Mouse (Mus musculus): ENCODE measurements around the gene Gal3st4. TPM values are rescaled to one million over a fixed set of nuclear protein-coding genes. Genes with fewer than 3 reads are reported as not detected.

The Gal3st4 gene
- polyA plus RNA-seq (2015; fragmentation: Nextera tagmentation; extraction: Ambion mirVana) = 0.64 and 1.0 TPM in 2 replicates

DNA sequence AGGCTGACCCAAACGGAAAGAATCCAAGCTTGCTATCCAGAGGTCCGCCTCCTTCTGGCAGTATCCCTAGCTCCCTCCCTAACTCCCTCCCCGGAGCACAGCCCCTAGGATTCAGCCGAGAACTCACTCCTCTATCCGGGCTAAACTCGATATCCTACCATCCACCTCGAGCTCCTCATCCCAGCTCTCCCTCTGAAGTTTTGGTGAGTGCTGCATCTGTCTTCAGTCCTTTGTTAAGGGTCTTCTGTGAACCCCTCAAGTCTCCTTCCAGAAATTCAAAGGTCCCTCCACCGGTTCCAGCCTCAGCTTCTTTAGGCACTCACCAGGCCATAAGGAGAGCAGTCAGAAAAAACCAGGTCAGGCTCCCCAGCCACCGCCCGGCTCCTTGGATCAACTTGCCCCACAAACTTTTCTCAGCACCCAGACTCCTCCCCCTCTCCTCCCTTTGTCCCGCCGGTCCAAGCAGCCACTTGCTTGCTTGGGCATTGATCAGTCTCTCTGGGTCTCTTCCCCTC, at the start of gene Gal3st4:
Gene Gal3st4 (minus strand): TSS at position 432 of the 515 bp plus-strand sequence.
- peaks cover 23% of the 10 kb centered on the region for H3K4me1 ChIP-seq
- peak within 1 kb of the TSS; percentile 31 for H3K4me3 ChIP-seq
- H3K27ac ChIP-seq (replicated peaks) = no peak within 1 kb of the TSS
- WGBS = 1% methylated on average over 12 of the region's 12 CpGs
- H3K9ac ChIP-seq = peak within 1 kb of the TSS; percentile 67
- peaks cover 45% of the 10 kb centered on the region for H3K27me3 ChIP-seq (replicated peaks)
- no peaks in the 10 kb centered on the region for H3K9me3 ChIP-seq
- peak within 1 kb of the TSS; percentile 58 for H3K4me2 ChIP-seq
- peaks cover 7% of the 10 kb centered on the region; the same call in 1 of the 2 replicates for H3K36me3 ChIP-seq
- ATAC-seq (ENCODE audit: extremely low read depth, insufficient number of reproducible peaks, low FRiP score, low TSS enrichment) = no peak

DNA sequence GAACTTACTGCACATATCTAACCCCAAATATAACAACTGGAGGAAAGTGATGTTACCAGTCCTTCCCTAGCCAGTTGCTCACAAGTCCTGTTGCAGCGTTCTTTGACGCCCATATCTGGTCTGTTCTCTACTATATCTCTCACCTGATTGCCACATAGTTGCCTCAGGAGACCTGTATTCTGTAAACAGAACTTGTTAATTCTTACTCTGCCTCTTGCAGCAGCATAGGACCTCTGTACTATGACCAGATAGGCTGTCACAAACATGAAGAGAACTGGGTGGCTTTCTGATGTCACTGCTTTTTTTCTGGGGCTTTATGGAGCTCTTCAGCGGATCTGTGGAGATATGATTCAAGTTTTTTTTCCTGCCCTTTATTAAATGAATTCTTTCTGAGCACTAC, 40.2 kb upstream of the Gal3st4 start:
- no peak for ATAC-seq (ENCODE audit: extremely low read depth, insufficient number of reproducible peaks, low FRiP score, low TSS enrichment)
- no peak overlapping the region for H3K4me3 ChIP-seq
- 70% methylated on average over 3 of the region's 3 CpGs for whole genome bisulfite sequencing

DNA sequence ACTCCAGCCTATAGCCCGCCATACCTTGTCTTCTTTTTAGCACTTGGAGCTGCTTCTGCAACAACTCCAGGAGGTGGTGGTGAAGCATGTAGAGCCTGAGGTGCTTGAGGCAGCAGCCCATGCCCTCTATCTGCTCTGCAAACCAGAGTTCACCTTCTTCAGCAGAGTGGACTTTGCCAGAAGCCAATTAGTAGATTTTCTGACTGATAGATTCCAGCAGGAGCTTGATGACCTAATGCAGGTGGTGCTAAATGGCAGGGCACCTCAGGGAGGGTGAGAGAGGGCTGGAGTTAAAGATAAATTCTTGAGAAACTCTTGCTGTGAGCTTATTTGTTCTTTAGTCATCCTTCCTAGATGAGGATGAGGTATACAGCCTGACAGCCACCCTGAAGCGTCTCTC, 27.0 kb upstream of the Gal3st4 start:
- no peak overlapping the region for H3K9ac ChIP-seq
- no peaks in the 10 kb centered on the region for H3K4me1 ChIP-seq
- no peak overlapping the region for H3K4me3 ChIP-seq
- H3K27me3 ChIP-seq (replicated peaks) = no peaks in the 10 kb centered on the region
- WGBS = 63% methylated on average over 2 of the region's 2 CpGs
- no peak overlapping the region for H3K27ac ChIP-seq (replicated peaks)
- H3K9me3 ChIP-seq = no peaks in the 10 kb centered on the region
- no peak overlapping the region for H3K4me2 ChIP-seq
- ATAC-seq (ENCODE audit: extremely low read depth, insufficient number of reproducible peaks, low FRiP score, low TSS enrichment) = no peak
- H3K36me3 ChIP-seq = no peaks in the 10 kb centered on the region; the same call in 1 of the 2 replicates

More for the DNA sequence above, 40.2 kb upstream of the Gal3st4 start:
- H3K9me3 ChIP-seq = no peaks in the 10 kb centered on the region
- no peaks in the 10 kb centered on the region for H3K27me3 ChIP-seq (replicated peaks)
- no peaks in the 10 kb centered on the region for H3K36me3 ChIP-seq
- no peaks in the 10 kb centered on the region for H3K4me1 ChIP-seq
- no peak overlapping the region for H3K27ac ChIP-seq (replicated peaks)
- no peak overlapping the region for H3K4me2 ChIP-seq
- H3K9ac ChIP-seq = no peak overlapping the region

DNA sequence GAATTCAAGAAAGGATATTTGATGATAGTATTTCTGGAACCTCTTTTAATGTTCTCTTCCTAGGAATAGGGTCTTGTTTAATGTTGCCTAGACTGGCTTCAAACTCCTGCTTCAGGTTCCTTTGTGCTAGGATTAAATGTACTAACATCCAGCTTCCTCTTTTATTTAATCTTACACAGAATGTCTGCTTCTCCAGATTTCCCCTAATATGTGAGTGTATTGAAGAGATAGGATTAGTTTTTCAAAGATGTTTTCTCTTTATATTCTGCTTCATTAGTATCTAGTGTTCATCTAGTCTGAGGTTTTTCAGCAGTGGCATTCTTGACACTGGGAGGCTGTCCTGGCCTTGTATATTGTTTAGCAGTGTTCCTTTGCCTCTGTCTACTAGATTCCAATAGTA, 21.5 kb upstream of the Gal3st4 start:
- no peak overlapping the region for H3K27ac ChIP-seq (replicated peaks)
- no peak overlapping the region for H3K4me3 ChIP-seq
- no peak overlapping the region for H3K4me2 ChIP-seq
- H3K9me3 ChIP-seq = no peaks in the 10 kb centered on the region
- no peak for ATAC-seq (ENCODE audit: extremely low read depth, insufficient number of reproducible peaks, low FRiP score, low TSS enrichment)
- no peak overlapping the region for H3K9ac ChIP-seq
- H3K36me3 ChIP-seq = no peaks in the 10 kb centered on the region; the same call in 1 of the 2 replicates
- H3K4me1 ChIP-seq = no peaks in the 10 kb centered on the region
- H3K27me3 ChIP-seq (replicated peaks) = no peaks in the 10 kb centered on the region

DNA sequence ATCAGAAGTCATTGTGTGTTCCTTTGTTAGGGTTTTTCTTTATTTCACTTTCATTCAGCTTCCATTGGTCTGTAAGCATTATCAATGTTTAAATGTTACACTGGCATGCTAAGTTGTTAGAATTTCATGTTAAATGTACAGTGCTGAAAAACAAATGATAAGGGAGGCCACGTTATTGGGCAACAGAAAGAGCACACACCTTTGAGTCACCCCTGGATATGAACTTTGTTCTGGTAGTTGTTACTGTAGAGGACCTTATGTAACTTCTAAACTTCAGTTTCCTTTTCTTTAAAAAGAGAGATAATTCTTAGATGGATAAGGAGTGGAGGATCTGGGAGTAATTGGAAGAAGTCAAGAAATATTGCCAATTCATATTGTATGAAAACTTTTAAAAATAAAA, 19.0 kb upstream of the Gal3st4 start:
- no peak overlapping the region for H3K9ac ChIP-seq
- H3K9me3 ChIP-seq = no peaks in the 10 kb centered on the region
- no peaks in the 10 kb centered on the region for H3K27me3 ChIP-seq (replicated peaks)
- no peak for ATAC-seq (ENCODE audit: extremely low read depth, insufficient number of reproducible peaks, low FRiP score, low TSS enrichment)
- H3K36me3 ChIP-seq = no peaks in the 10 kb centered on the region
- H3K4me1 ChIP-seq = no peaks in the 10 kb centered on the region
- H3K27ac ChIP-seq (replicated peaks) = no peak overlapping the region
- no peak overlapping the region for H3K4me2 ChIP-seq
- H3K4me3 ChIP-seq = no peak overlapping the region
- WGBS = 62% methylated on average over 1 of the region's 1 CpGs

DNA sequence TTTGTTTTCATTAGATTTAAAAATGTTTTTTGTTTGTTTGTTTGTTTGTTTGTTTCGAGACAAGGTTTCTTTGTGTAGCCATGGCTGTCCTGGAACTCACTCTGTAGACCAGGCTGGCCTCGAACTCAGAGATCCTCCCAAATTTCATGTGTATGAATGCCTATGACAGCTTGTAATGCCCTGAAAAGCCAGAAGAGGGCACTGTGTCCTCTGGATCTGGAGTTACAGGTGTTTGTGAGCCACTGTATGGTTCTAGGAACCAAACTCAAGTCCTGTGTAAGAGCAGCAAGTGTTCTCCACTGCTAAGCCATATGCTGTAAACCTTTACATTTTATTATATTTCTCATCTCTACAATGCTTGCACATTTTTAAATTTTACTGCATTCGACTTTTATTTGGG, 15.2 kb upstream of the Gal3st4 start:
- H3K9me3 ChIP-seq = no peaks in the 10 kb centered on the region
- H3K36me3 ChIP-seq = no peaks in the 10 kb centered on the region
- 72% methylated on average over 3 of the region's 3 CpGs for WGBS

DNA sequence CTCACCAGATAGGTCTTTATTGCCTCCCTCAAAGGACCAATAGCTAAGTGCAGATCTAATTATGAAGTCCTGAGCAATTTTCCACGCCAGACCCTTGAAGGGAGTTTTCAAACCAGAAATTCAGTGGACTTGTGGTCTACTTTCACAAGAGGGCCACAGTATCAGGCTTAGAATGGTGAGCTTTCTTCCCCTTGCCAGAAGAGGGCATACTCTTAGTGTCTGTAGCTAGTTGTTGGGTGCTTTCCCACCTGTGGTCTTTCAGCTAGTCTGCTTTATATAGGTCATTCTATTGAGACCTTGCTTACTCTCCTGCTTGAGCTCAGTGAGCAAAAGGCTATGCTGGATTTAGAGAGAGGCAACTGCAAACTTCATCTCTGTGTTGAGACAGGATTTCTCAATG, 10.9 kb upstream of the Gal3st4 start:
- Histone ChIP-seq H3K4me2 (no peak overlapping the region), H3K9me3 (peaks cover 8% of the 10 kb centered on the region; the same call in 1 of the 2 replicates), H3K27ac (replicated peaks) (no peak overlapping the region), H3K4me3 (no peak overlapping the region), H3K4me1 (peaks cover 13% of the 10 kb centered on the region), H3K9ac (no peak overlapping the region), H3K27me3 (replicated peaks) (no peaks in the 10 kb centered on the region; the same call in 1 of the 2 replicates), H3K36me3 (no peaks in the 10 kb centered on the region)
- no peak for ATAC-seq (ENCODE audit: extremely low read depth, insufficient number of reproducible peaks, low FRiP score, low TSS enrichment)
- 49% methylated on average over 1 of the region's 1 CpGs for WGBS

More for the DNA sequence above, 15.2 kb upstream of the Gal3st4 start:
- ATAC-seq (ENCODE audit: extremely low read depth, insufficient number of reproducible peaks, low FRiP score, low TSS enrichment) = no peak
- Histone ChIP-seq H3K4me3 (no peak overlapping the region), H3K27ac (replicated peaks) (no peak overlapping the region), H3K4me2 (no peak overlapping the region), H3K27me3 (replicated peaks) (no peaks in the 10 kb centered on the region), H3K9ac (no peak overlapping the region), H3K4me1 (no peaks in the 10 kb centered on the region)

DNA sequence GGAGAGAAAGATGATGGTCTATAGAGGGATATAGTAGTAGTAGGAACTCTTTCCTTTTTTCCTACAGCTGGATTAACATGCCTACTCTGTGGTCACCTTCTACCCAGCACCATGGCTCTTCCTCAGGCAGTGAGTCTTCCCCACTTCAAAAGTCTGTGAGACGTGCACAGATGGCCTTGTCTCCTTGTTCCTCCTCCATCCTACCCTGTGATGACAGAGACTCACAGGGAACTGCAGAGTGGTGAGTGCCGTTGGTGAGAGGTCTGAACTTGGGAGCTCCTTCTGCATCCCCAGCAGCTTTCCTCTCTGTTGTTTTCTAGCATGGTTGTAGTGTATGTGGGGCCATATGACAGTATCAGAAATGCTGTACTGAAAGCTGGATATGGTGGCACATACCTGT, 9.2 kb upstream of the Gal3st4 start:
- Histone ChIP-seq H3K4me1 (peaks cover 13% of the 10 kb centered on the region), H3K9ac (no peak overlapping the region), H3K36me3 (peaks cover 8% of the 10 kb centered on the region; the same call in 1 of the 2 replicates), H3K9me3 (peaks cover 8% of the 10 kb centered on the region; the same call in 1 of the 2 replicates), H3K4me3 (no peak overlapping the region), H3K27ac (replicated peaks) (no peak overlapping the region), H3K4me2 (no peak overlapping the region), H3K27me3 (replicated peaks) (no peaks in the 10 kb centered on the region; the same call in 1 of the 2 replicates)
- ATAC-seq (ENCODE audit: extremely low read depth, insufficient number of reproducible peaks, low FRiP score, low TSS enrichment) = no peak
- WGBS = 65% methylated on average over 2 of the region's 2 CpGs

DNA sequence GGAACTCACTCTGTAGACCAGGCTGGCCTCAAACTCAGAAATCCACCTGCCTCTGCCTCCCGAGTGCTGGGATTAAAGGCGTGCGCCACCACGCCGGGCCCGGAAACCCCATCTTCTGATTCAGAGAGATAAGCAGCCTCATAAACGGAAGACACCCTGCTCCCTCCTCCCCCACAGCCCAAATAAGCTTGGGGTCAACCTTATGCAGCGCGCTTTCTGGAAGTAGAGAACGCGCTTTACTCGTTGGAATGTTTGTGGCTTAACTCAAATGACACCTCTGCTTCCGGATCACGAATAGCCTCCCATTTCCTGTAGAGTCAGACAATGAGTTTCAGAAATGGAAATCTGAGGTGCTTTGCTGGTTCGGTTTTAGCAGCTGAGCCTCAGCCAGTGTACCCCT, 8.2 kb upstream of the Gal3st4 start:
- Histone ChIP-seq H3K27me3 (replicated peaks) (peaks cover 8% of the 10 kb centered on the region), H3K4me1 (peaks cover 17% of the 10 kb centered on the region), H3K9ac (no peak overlapping the region), H3K9me3 (peaks cover 8% of the 10 kb centered on the region; the same call in 1 of the 2 replicates), H3K36me3 (peaks cover 11% of the 10 kb centered on the region; the same call in 1 of the 2 replicates), H3K27ac (replicated peaks) (no peak overlapping the region), H3K4me3 (peak overlapping the region; percentile 70; the same call in 1 of the 2 replicates), H3K4me2 (no peak overlapping the region)
- ATAC-seq (ENCODE audit: extremely low read depth, insufficient number of reproducible peaks, low FRiP score, low TSS enrichment) = no peak
- 85% methylated on average over 15 of the region's 15 CpGs for WGBS

DNA sequence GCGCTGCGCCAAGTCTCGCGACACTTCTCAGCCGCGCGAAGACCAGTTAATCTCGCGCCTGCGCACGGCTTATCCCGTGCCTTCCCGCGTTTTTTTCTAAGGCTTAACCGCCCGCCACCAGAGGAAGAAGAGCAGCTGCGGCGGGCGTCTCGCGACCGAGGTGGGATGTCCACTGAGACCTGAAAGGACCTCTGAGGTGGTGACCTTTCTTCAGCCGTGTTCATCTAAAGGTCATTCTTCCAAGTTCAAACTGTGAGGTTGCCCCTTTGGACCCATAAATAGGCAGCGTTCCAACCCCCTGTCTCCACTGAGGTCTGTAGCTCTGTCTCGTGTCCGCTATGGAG, 7.8 kb upstream of the Gal3st4 start:
- 19% methylated on average over 26 of the region's 26 CpGs for whole genome bisulfite sequencing
- peaks cover 10% of the 10 kb centered on the region for H3K27me3 ChIP-seq (replicated peaks)
- no peak for ATAC-seq (ENCODE audit: extremely low read depth, insufficient number of reproducible peaks, low FRiP score, low TSS enrichment)
- H3K9me3 ChIP-seq = peaks cover 8% of the 10 kb centered on the region; the same call in 1 of the 2 replicates
- H3K27ac ChIP-seq (replicated peaks) = no peak overlapping the region
- H3K4me3 ChIP-seq = peak overlapping the region; percentile 70
- H3K9ac ChIP-seq = no peak overlapping the region
- peak overlapping the region; percentile 74 for H3K4me2 ChIP-seq
- peaks cover 13% of the 10 kb centered on the region; the same call in 1 of the 2 replicates for H3K36me3 ChIP-seq
- peaks cover 21% of the 10 kb centered on the region for H3K4me1 ChIP-seq

DNA sequence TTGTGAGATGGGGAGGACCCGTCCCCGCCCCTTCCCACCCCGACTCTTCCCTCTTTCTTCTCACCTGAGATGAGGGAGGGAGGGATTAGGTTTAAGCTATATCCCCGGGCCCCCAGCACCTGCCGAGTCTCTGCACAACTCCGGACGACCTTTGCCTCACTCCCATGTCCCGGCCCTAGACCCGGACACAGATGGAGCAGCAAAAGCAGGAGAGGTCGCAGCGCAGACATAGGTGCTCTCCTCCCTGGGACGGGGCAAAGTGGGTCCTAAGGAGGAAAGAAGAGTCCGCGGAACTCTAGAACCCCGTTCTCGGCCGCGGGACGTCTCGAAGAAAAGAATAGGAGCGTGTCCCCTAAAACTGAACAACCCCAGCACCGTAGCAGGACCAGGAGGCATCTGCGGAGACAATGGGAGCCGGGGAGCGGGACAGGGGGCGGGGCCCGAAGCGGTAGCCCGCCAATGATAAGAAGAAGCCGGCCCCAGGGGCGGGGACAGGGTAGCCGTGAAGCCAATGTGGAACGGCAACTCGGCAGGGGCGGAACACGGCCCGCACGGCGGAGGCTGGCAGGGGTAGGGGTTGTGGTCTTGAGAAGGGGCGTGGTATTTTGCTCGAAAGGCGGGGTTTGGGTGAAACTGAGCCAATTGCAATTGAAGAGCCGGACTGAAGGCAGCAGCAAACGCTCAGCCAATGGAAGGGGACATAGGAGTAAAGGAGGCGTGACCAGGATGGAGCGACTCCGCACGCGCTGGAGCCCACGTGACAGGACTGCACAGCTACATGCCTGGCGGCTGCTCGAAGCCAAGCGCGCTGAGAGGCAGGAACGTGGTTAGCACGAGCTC, 7.2 kb upstream of the Gal3st4 start, which contains the start of the genes Gm43720, Gpc2 and Stag3:
Gene Gm43720 (minus strand): TSS at position 374 of the 840 bp plus-strand sequence.
Gene Gpc2 (minus strand): TSS at position 421 of the 840 bp plus-strand sequence.
Gene Stag3 (plus strand): TSS at position 656 of the 840 bp plus-strand sequence.
- H3K4me2 ChIP-seq = peak within 1 kb of the TSS; percentile 74
- H3K4me1 ChIP-seq = peaks cover 27% of the 10 kb centered on the region
- H3K36me3 ChIP-seq = peaks cover 13% of the 10 kb centered on the region; the same call in 1 of the 2 replicates
- H3K9me3 ChIP-seq = peaks cover 8% of the 10 kb centered on the region; the same call in 1 of the 2 replicates
- H3K27me3 ChIP-seq (replicated peaks) = peaks cover 10% of the 10 kb centered on the region
- ATAC-seq (ENCODE audit: extremely low read depth, insufficient number of reproducible peaks, low FRiP score, low TSS enrichment) = peak; percentile 97
- WGBS = 2% methylated on average over 54 of the region's 56 CpGs
- no peak within 1 kb of the TSS for H3K27ac ChIP-seq (replicated peaks)
- peak within 1 kb of the TSS; percentile 70 for H3K4me3 ChIP-seq
- peak within 1 kb of the TSS; percentile 83 for H3K9ac ChIP-seq
